Mouse (Mus musculus): ENCODE data around the gene Acsbg1. TPM values are rescaled to one million over a fixed set of nuclear protein-coding genes. Genes with fewer than 3 reads are reported as not detected.

Acsbg1 gene
- polyA plus RNA-seq (2015; fragmentation: Nextera tagmentation; extraction: Ambion mirVana): 0.43 and 0.67 TPM in 2 replicates

GRCm38 (mm10) chr9:54661605-54662377 is at the start of gene Acsbg1:
TSS of gene Acsbg1 (minus strand) at chr9:54661870.
- H3K9ac ChIP-seq (ENCODE audit: low read length): no peak within 1 kb of the TSS

GRCm38 (mm10) chr9:54708085-54708484 is 46.4 kb upstream of the Acsbg1 start:
- H3K4me3 ChIP-seq (ENCODE audit: low read length): no peak overlapping the region
- 0 out of 2 replicates have a peak, but pooled peaks cover 4% of the 10 kb centered on the region for H3K4me1 ChIP-seq (replicated peaks; ENCODE audit: control insufficient read depth, insufficient read depth, low read length)
- H3K27me3 ChIP-seq (ENCODE audit: control insufficient read depth, insufficient read depth, low read depth, low read length): no peaks in the 10 kb centered on the region
- no peak overlapping the region for H3K4me2 ChIP-seq (ENCODE audit: low read depth, low read length)
- ATAC-seq (ENCODE audit: low read depth): no peak
- no peaks in the 10 kb centered on the region for H3K36me3 ChIP-seq (ENCODE audit: control insufficient read depth, insufficient read depth, low read length)
- H3K27ac ChIP-seq (ENCODE audit: low read length): no peak overlapping the region
- 80% methylated on average over 5 of the region's 5 CpGs for WGBS
- H3K9ac ChIP-seq (ENCODE audit: low read length): no peak overlapping the region
- no peaks in the 10 kb centered on the region for H3K9me3 ChIP-seq (ENCODE audit: control insufficient read depth, low read length)

More at GRCm38 (mm10) chr9:54661605-54662377, at the start of gene Acsbg1:
- H3K27me3 ChIP-seq (ENCODE audit: control insufficient read depth, insufficient read depth, low read depth, low read length): no peaks in the 10 kb centered on the region
- H3K4me1 ChIP-seq (replicated peaks; ENCODE audit: control insufficient read depth, insufficient read depth, low read length): no peaks in the 10 kb centered on the region
- ATAC-seq (ENCODE audit: low read depth): no peak
- H3K36me3 ChIP-seq (ENCODE audit: control insufficient read depth, insufficient read depth, low read length): no peaks in the 10 kb centered on the region
- 35% methylated on average over 10 of the region's 10 CpGs for WGBS
- H3K27ac ChIP-seq (ENCODE audit: low read length): no peak within 1 kb of the TSS
- no peak within 1 kb of the TSS for H3K4me3 ChIP-seq (ENCODE audit: low read length)
- no peaks in the 10 kb centered on the region for H3K9me3 ChIP-seq (ENCODE audit: control insufficient read depth, low read length)
- no peak within 1 kb of the TSS for H3K4me2 ChIP-seq (ENCODE audit: low read depth, low read length)

GRCm38 (mm10) chr9:54707288-54707999 is 45.8 kb upstream of the Acsbg1 start:
- ATAC-seq (ENCODE audit: low read depth): no peak
- Histone ChIP-seq H3K9me3 (ENCODE audit: control insufficient read depth, low read length) (no peaks in the 10 kb centered on the region), H3K9ac (ENCODE audit: low read length) (no peak overlapping the region), H3K27ac (ENCODE audit: low read length) (no peak overlapping the region), H3K4me2 (ENCODE audit: low read depth, low read length) (no peak overlapping the region), H3K27me3 (ENCODE audit: control insufficient read depth, insufficient read depth, low read depth, low read length) (no peaks in the 10 kb centered on the region), H3K4me1 (replicated peaks; ENCODE audit: control insufficient read depth, insufficient read depth, low read length) (0 out of 2 replicates have a peak, but pooled peaks cover 4% of the 10 kb centered on the region), H3K4me3 (ENCODE audit: low read length) (no peak overlapping the region), H3K36me3 (ENCODE audit: control insufficient read depth, insufficient read depth, low read length) (no peaks in the 10 kb centered on the region)
- WGBS: 55% methylated on average over 8 of the region's 8 CpGs

GRCm38 (mm10) chr9:54705561-54705960 is 43.9 kb upstream of the Acsbg1 start:
- Histone ChIP-seq H3K4me3 (ENCODE audit: low read length) (no peak overlapping the region), H3K9ac (ENCODE audit: low read length) (no peak overlapping the region), H3K36me3 (ENCODE audit: control insufficient read depth, insufficient read depth, low read length) (no peaks in the 10 kb centered on the region), H3K4me1 (replicated peaks; ENCODE audit: control insufficient read depth, insufficient read depth, low read length) (no peaks in the 10 kb centered on the region), H3K27ac (ENCODE audit: low read length) (no peak overlapping the region), H3K4me2 (ENCODE audit: low read depth, low read length) (no peak overlapping the region), H3K9me3 (ENCODE audit: control insufficient read depth, low read length) (no peaks in the 10 kb centered on the region), H3K27me3 (ENCODE audit: control insufficient read depth, insufficient read depth, low read depth, low read length) (no peaks in the 10 kb centered on the region)
- no peak for ATAC-seq (ENCODE audit: low read depth)
- WGBS: 15% methylated on average over 1 of the region's 1 CpGs

- H3K4me2 ChIP-seq (ENCODE audit: low read depth, low read length): no peak overlapping the region
- no peaks in the 10 kb centered on the region for H3K36me3 ChIP-seq (ENCODE audit: control insufficient read depth, insufficient read depth, low read length)
- no peaks in the 10 kb centered on the region for H3K9me3 ChIP-seq (ENCODE audit: control insufficient read depth, low read length)
These were observed 42.7 kb upstream of the Acsbg1 start for GRCm38 (mm10) chr9:54704361-54704760.

DNA sequence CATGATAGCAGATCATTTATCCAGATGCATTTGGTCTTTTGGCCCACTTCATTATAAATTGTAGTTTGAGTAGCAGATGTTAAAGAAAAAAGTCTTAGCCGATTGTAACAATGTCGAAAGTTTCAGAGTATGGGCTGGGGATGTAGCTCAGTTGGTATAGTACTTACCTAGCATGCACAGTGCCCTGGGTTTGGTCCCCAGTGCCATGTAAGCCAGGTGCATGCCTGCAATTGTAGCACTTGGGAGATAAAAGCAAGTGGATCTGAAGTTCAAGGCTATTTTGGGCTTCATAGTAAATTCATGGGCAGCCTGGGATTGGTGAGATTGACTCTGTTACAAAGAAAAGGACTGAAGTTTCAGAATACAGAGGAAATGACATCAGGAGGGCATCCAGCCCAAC is 40.9 kb upstream of the Acsbg1 start:
- no peak overlapping the region for H3K4me2 ChIP-seq (ENCODE audit: low read depth, low read length)
- H3K9me3 ChIP-seq (ENCODE audit: control insufficient read depth, low read length): no peaks in the 10 kb centered on the region
- no peak overlapping the region for H3K4me3 ChIP-seq (ENCODE audit: low read length)
- H3K27ac ChIP-seq (ENCODE audit: low read length): no peak overlapping the region
- H3K27me3 ChIP-seq (ENCODE audit: control insufficient read depth, insufficient read depth, low read depth, low read length): peaks cover 2% of the 10 kb centered on the region; the same call in 1 of the 2 replicates
- H3K4me1 ChIP-seq (replicated peaks; ENCODE audit: control insufficient read depth, insufficient read depth, low read length): peaks cover 2% of the 10 kb centered on the region; the same call in 1 of the 2 replicates
- ATAC-seq (ENCODE audit: low read depth): no peak
- 50% methylated on average over 2 of the region's 2 CpGs for WGBS
- H3K36me3 ChIP-seq (ENCODE audit: control insufficient read depth, insufficient read depth, low read length): no peaks in the 10 kb centered on the region
- H3K9ac ChIP-seq (ENCODE audit: low read length): no peak overlapping the region

More at GRCm38 (mm10) chr9:54704361-54704760, 42.7 kb upstream of the Acsbg1 start:
- 68% methylated on average over 5 of the region's 5 CpGs for WGBS
- H3K27me3 ChIP-seq (ENCODE audit: control insufficient read depth, insufficient read depth, low read depth, low read length): peaks cover 2% of the 10 kb centered on the region; the same call in 1 of the 2 replicates
- no peak overlapping the region for H3K9ac ChIP-seq (ENCODE audit: low read length)
- no peaks in the 10 kb centered on the region; the same call in 1 of the 2 replicates for H3K4me1 ChIP-seq (replicated peaks; ENCODE audit: control insufficient read depth, insufficient read depth, low read length)
- H3K27ac ChIP-seq (ENCODE audit: low read length): no peak overlapping the region
- no peak overlapping the region for H3K4me3 ChIP-seq (ENCODE audit: low read length)
- no peak for ATAC-seq (ENCODE audit: low read depth)

DNA sequence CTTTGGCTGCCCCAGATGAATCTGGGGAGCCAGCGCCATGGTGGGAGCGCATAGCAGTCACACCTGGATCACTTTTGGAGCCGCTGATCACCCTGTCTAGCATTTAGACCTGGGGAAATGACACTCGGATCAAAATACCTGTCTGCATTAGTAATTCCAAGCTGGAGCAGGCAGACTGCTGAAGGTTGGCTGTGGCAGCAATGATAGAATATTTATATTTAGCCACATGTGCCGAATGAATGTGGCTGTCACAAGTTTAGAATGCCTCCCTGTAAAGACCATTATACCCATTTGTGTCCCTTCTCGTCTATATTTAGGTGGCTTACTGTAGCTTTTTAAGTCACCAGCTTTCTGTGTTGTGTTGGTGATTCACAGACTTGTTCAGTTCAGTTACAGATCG is 39.1 kb upstream of the Acsbg1 start:
- H3K4me1 ChIP-seq (replicated peaks; ENCODE audit: control insufficient read depth, insufficient read depth, low read length): peaks cover 2% of the 10 kb centered on the region; the same call in 1 of the 2 replicates
- H3K9ac ChIP-seq (ENCODE audit: low read length): no peak overlapping the region
- H3K27ac ChIP-seq (ENCODE audit: low read length): no peak overlapping the region
- H3K9me3 ChIP-seq (ENCODE audit: control insufficient read depth, low read length): no peaks in the 10 kb centered on the region
- no peaks in the 10 kb centered on the region for H3K36me3 ChIP-seq (ENCODE audit: control insufficient read depth, insufficient read depth, low read length)
- H3K4me3 ChIP-seq (ENCODE audit: low read length): peak overlapping the region; percentile 78; the same call in 1 of the 2 replicates
- no peak for ATAC-seq (ENCODE audit: low read depth)
- peaks cover 4% of the 10 kb centered on the region; the same call in 1 of the 2 replicates for H3K27me3 ChIP-seq (ENCODE audit: control insufficient read depth, insufficient read depth, low read depth, low read length)
- H3K4me2 ChIP-seq (ENCODE audit: low read depth, low read length): peak overlapping the region; percentile 95; the same call in 1 of the 2 replicates
- 71% methylated on average over 7 of the region's 7 CpGs for WGBS

DNA sequence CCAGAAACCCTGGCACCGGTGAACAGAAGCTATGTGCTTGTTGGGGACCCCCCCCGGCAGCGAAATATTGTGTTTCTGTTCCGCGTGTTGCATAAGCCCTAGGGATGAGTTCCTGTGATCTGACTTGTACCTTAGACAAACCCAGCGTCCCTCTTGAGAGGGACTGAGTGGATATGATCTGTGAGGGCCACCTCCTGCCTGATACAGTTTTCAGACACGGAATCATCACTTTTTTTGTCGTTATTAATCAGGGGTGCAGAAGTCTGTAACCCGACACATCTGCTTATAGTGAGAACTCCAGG is 38.5 kb upstream of the Acsbg1 start:
- H3K4me1 ChIP-seq (replicated peaks; ENCODE audit: control insufficient read depth, insufficient read depth, low read length): peaks cover 2% of the 10 kb centered on the region; the same call in 1 of the 2 replicates
- H3K9me3 ChIP-seq (ENCODE audit: control insufficient read depth, low read length): no peaks in the 10 kb centered on the region
- H3K4me3 ChIP-seq (ENCODE audit: low read length): peak overlapping the region; percentile 78
- peak overlapping the region; percentile 80 for H3K9ac ChIP-seq (ENCODE audit: low read length)
- no peak overlapping the region for H3K27ac ChIP-seq (ENCODE audit: low read length)
- H3K4me2 ChIP-seq (ENCODE audit: low read depth, low read length): peak overlapping the region; percentile 95
- peaks cover 4% of the 10 kb centered on the region; the same call in 1 of the 2 replicates for H3K27me3 ChIP-seq (ENCODE audit: control insufficient read depth, insufficient read depth, low read depth, low read length)
- H3K36me3 ChIP-seq (ENCODE audit: control insufficient read depth, insufficient read depth, low read length): no peaks in the 10 kb centered on the region
- no peak for ATAC-seq (ENCODE audit: low read depth)
- WGBS: 15% methylated on average over 9 of the region's 9 CpGs

Measured in lung, embryonic 16.5 days (tissue).